Mouse (Mus musculus): ENCODE data around the gene Golga7b.

Gene Golga7b

DNA sequence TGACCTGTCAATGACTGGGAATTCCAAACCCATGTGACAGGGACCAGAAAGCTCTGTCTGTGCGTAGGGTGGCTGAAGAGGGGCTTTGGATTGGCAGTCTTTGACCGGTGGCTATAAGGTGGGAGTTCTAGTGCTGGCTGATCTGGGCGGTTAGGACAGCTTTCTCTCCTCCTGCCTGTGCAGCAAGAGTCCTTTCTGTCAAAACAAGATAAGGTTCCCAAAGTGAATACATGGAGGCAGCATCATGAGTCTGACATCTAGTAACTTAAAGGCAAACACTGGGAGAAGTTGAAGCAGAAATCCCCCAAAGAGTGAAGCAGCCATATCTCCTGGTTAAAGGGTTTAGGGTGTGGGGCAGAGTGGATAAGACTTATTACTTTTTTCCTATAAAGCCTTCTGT, at the start of gene Golga7b:
Gene Golga7b, plus strand, starts transcription at position 56 of the 400 bp plus-strand sequence.
- no peak for DNase-seq (ENCODE audit: low read depth, low spot score)

DNA sequence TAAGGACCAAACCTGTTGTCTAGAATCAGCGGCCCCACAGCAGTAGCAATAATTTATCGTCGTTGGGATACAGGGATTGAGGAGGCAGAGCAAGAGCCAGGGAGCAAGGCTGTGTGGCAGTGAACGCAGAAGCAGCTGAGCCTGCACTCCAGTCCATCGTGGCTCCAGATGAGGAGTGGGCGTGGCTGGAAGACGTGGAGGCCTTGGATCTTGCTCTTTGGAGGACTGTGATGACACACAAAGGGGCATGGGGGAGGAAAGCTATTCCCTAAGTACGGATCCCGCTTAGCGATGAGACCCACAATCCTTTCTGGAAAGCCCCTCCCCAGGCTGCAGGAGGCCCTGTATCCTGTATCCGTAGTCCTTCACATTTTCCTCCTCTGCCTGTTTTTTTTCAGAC, 49.3 kb upstream of the Golga7b start:
- DNase-seq (ENCODE audit: low read depth, low spot score), result no peak

DNA sequence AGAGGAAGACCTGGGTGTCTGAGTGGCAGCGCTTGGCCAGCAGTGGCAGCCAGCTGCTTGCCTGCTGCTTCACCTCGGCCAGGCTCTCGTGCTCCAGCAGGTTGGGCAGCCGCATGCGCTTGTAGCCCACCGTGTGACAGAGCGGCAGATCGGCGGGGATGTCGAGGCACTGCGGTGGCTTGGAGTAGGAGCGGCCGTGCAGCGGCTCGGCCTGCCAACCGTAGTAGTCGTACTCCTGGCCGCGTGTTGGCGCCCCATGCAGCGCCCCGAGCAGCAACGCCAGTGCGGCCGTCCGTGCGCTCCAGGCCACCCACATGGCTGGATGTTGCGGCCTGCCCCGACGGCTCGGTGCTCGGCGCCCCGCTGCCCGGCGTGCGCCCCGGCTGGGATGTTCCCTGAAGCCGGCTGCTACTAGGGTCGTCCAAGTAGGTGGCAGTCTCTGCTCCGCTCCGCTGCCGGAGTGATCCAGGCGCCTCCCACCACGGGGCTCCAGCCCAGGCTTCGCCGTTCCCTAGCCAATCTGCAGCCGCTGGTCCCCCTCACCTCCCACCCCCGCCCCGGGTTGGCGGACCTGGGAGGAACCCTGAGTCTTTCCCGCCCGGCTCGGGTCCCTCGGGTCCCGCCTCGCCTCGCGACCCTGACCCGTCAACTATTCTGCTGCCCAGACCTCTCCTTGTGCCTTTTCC, 45.5 kb upstream of the Golga7b start, which contains the start of gene Sfrp5:
Gene Sfrp5, minus strand, starts transcription at position 557 of the 686 bp plus-strand sequence.
- no peak for DNase-seq (ENCODE audit: low read depth, low spot score)

DNA sequence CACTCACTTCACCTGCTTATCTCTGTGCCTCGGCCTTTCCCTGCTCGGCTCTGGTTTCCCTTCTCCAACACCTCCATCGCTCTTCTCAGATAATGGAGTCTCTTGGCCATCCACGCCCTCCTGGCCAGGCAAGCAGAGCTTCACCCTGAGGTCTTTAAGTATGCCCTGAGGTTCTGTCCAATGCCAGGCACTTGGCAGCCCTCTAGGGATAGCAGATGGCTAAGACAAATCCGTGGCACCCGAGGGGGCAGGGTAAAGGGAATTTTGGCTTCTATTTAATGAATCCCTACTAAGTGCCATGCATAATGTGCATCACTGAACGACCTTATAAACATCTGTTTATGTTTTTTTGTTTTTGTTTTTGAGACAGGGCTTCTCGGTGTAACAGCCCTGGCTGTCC, 44.9 kb upstream of the Golga7b start:
- DNase-seq (ENCODE audit: low read depth, low spot score), result no peak

DNA sequence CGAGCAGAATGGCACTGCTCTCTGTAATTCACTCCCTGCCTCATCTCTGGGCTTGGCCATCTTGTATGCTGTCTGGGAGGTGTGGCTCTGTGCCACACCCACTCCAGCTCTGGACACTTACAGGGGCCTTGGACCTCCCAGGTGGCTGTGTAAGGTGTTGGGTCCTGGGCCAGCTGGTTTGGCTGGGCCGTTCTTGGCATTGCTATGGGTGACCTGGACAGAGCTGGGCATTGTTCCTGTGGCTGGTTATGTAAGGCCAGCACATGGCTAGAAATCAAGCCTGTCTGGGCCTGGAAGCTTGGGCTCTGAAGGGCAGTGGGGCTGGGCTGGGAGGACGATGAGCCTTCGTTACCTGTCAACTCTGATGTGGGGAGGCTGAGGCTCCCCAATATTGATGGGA, 43.1 kb upstream of the Golga7b start:
- no peak for DNase-seq (ENCODE audit: low read depth, low spot score)

DNA sequence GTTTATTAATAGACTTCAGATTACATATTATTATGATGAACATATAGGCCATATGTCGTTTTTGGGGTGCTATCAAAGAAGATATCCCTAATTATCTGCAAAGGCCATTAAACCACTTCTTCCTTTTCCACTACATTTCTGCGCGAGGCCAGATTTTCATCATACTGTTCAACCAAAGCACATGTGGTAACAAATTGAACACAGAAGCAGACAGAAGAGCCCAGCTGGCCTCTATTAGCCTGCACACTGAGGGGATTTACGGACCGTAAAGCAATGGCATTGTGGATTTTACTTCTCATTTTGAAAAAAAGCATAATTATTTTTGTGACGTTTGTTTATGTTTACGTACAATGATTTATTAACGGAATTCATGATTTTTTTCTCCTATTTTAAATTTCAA, 42.2 kb upstream of the Golga7b start:
- no peak for DNase-seq (ENCODE audit: low read depth, low spot score)

DNA sequence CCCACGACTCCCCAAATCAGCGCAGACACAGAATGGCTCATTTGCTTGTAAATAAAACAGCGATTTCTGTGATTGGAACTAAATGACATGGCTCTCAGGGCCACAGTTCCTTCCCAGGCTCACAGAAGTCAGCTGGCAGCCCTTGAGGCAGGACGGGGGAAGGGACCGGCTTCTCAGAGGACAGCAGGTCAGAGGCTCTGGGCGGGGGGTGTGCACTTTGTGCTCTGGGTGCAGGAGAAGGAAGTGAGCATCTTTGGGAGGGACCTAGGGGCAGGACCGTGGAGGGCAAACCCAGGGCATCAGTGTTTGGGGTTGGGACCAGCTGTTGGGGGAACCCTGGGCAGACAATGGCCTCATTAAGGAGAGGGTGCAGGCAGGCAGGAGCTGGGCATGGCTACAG, 37.9 kb upstream of the Golga7b start:
- no peak for DNase-seq (ENCODE audit: low read depth, low spot score)

DNA sequence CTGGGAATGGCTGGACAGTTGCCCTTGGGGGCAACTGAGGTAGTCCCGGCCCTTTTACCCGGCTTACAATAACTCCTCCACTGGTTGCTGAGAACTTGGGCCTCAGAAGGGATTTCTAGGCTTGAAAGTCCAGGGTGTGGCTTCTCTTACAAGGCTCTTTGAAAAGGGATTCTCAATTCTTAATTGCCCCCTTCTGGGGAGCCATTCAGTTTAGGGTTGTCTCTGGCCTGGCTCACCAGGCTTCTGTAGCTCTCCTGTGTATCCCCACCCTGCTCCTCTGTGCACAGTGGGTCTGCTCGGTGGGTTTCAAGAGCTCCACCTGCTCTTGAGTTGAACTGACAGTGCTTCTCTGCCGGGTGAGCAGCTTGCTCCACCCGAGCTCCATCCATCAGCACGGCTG, 37.4 kb upstream of the Golga7b start:
- DNase-seq (ENCODE audit: low read depth, low spot score), result no peak

DNA sequence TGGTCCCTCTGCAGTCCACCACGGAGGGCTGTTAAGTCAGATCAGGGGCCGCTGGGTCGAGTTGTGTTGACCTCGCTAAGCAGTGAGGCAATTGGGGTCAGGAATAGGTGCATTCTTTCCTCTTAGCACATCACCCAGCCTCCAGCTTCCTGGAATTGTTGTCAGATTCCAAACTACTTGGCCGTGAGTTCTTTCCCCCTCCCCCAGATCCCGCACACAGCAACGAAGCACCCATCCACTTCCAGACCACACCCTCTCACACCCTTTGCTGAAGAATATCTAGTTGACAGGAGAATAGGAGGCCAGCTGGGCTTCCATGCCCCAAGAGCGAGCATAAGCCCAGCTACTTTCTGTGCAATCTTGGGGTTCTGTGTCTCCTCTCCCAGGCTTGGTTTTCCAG, 35.4 kb upstream of the Golga7b start:
- no peak for DNase-seq (ENCODE audit: low read depth, low spot score)

DNA sequence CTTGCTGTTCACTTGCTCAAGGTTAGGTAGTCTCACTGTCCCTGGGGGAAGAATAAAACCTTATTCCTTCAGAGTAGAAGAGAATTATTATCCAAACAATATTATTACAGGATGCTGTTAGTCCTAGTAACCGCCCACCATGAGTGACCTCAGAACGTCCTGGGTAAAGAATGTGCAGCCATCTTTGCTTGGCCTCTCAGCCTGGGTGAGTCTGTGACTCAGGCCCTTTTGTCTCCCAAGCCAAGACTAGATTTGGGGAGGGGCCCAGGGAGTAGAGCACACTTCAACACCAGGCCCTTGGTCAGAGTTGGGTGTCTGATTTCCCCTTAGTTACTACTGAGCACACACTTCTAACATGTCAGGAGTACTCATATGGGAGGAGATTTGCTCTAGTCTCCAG, 32.8 kb upstream of the Golga7b start:
- DNase-seq (ENCODE audit: low read depth, low spot score), result no peak

DNA sequence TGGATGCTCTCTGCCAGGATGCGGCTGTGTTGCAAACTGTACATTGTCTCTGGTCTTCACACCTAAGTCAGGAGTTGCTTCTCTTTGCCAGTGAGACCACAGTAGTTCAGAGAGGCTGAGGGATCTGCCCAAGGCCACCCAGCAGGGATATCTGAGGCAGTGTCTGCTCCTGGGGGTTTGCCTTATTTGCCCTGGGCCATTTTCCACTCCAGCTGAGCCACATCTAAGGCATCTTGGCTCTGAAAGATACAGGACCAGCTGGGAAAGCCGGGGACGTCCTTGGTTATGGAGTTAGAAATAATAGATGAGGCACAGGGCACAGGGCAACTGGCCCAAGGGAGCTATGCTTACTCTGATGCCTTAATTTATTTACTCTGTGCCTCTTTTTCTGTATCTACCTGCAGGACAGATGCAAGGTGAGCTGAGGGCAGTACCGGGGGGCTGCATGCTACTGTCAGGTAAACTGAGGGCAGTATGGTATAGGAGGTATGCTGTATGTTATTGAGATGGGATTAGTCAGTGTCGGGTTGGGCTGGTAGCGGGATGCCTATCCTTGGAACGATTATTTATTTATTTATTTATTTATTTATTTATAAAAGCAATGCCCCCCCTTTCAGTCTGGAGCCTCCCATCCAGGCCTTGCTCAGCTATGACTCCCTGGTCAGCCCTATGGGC, 30.5 kb upstream of the Golga7b start:
- no peak for DNase-seq (ENCODE audit: low read depth, low spot score)

DNA sequence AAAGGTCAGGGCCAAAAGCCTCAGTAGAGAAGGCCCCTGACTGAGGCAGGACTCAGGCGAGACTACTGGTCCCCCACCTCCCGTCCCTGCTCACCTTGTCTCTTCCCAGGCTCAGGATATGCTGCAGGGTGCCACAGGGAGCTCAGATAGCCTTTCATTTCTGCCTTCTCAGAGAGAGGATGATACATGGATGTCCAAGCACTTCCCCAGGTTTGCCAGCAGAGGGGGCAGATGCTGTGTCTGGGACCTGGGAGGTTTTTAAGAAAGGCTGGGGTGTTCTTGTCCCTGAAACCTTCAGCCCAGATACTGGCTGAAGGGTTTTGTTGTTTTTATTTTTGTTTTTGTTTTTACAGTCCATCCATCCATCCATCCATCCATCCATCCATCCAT, 30.0 kb upstream of the Golga7b start:
- peak; percentile 20 for DNase-seq (ENCODE audit: low read depth, low spot score)

DNA sequence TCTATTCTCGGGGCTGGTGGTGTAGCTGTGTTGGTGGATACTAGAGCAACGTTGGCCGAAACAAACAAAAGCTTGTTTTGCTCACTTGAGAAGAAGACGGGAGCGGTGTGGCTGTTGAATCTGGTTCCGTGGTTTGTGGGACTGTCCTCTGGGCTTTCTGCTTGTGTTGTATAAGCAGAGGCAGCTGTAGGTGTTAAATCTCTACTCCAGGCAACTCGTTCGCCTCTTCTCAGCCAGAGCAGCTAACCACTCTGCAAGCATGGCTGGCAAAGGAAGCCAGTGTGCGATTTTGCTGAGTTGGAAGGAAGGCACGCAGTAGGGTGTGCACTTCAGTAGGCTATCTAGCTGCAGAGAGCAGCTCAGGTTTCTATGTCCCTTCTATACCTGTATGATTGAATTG, 20.9 kb upstream of the Golga7b start:
- DNase-seq (ENCODE audit: low read depth, low spot score), result no peak

DNA sequence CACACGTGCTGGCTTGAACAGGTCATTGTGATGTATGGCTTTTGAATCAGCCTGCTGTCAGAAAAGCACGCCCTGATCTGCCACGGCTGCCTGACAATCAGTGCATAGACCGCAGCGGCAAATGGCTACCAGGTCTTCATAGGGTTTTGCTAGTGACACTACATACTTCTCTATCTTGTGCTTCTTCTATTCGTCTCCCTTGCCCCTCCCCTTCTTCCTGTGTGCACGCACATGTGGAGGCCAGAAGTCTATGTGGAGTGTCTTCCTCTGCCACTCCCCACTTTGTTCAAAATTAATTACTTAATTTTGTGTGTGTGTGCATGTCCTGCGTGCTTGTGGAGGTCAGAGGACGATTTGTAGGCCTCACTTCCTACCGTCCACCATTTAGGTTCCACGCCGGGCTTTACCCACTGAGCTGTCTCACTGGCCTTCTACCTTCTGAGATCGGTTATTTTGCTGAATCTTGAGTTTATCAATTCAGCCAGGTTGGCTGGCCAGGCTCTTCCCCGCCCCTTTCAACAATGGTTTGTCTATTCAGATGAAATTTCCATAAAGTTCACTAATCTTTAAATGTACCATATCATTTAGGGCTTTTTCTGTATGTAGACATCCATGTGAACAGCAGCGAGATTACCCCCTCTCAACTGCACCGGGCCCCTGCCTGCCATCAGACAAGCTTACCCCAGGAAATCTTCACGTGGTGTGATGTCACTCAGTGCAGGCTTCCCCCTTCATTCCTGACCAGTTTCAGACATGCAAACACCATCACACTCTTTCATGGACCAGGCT, 17.7 kb upstream of the Golga7b start:
- DNase-seq (ENCODE audit: low read depth, low spot score), result no peak

DNA sequence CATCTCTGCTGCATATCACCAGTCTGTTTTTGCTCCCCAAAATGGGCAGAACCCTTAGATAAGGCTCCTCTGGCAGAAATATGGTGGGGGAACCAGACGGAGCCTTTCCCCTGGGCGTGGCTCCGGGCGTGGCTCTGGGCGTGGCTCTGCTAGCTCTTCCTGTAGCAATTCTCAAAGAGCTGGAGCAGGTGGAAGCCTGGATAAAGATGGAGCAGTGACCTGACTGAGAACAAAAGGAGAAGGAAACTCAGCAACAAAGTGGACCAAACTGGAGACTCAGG, 17.1 kb upstream of the Golga7b start:
- no peak for DNase-seq (ENCODE audit: low read depth, low spot score)

DNA sequence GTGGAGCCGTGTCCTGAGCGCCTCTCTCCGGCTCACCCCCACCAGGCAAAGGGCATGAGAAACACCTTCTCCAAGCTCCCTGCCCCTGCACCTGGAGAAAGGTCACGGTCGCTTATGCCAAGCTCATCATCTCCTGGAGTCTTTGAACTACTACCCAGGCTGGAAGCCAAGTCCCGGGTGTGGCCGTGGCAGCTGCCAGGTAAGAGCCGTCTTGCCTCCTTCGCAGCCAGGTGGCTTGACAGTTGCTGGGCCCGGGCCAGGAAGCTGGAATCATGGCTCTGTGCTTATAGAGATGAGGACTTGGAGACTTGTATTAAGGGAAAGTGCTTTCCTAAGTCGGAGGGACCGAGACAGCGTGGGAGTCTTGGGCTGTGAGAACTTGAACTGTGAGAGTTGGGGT, 16.4 kb upstream of the Golga7b start:
- DNase-seq (ENCODE audit: low read depth, low spot score), result no peak

DNA sequence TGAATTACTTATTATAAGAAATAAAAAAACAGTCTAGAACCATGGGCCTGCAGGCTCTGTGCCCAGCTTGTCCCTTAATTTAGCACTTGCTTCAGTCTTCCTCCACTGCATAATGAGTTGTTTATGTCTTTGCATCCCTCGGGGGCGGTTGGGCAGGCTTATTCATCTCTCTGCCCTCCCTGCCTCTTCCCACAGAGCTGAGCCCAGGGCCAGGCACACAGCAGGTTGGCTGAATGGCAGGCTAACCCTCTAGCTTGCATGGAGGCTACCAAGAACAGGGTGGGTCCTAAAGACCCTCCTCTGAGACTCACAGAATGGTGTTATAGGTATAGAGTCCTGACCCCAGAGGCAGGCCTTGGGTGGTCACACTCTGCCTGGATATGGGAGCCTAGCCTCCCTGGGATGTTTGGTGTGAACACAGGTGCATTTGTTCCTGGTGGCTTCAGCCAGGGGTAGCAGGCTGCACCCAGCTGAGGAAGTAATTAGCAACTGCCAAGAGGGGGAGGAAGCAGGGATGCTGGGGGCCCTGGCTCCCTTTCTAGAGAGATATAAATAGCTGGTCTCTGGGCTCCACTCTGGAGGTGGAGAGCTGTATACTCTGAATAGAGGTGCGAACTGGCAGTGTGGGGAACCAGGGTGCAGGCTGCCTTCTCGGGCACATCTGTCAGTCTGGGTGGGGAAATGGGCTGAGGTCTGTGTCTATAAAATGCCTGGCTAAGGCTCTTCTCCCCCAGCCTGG, 9.6 kb upstream of the Golga7b start:
- no peak for DNase-seq (ENCODE audit: low read depth, low spot score)

DNA sequence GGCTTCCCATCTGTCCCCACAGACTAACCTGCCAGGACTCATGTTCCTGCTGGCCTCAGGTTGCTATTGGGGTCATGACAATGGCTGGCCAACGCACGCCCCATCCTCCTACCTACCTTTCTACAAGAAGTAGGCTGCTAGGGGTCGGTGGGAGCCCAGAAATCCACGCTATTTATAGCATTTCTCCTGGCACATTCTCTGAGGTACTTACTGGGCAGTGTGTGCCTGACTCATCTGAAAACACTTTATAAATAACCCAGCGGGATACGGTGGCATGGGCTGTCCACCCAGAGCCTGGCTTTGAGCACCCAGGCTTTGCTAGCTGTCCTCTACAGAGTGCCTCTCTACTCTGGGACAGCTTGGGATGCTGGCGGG, 9.0 kb upstream of the Golga7b start:
- no peak for DNase-seq (ENCODE audit: low read depth, low spot score)

DNA sequence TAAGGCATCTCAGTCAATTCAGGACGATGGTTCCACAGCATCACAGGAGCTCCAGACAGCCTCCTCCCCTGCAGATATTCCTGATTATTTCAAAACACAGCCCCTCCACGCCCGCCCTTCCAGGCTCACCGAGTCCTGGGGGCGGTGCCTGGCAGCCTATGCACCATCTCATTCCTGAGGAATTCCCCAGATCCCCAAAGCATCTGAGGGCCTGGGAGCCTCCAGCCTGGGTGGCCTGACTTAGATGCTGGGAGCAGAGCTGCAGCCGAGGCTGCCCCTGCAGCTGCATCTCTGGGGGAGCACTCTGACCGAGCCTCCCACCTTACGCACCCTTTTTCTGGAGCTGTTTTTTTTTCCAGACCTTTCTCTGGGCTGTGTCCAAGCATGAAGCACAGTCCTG, 6.5 kb upstream of the Golga7b start:
- DNase-seq (ENCODE audit: low read depth, low spot score), result no peak

DNA sequence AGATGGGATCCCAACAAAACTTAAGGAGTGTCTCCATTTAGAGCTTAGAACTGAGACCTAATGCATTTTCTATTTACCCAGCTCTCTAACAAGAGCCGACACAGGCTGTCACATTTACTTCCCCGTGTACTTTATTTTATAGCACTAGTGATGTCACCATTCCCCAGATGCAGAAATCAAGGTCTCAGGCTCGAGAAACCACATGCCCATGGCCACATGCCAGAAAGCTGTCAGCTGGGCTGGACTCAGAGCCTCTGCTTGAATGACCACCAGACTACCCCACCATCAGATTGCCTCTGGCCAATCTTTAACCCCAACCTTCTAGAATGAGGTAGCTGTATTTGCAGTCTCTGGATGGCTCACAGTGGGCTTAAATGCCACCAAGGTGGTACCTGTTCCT, 4.0 kb upstream of the Golga7b start:
- DNase-seq (ENCODE audit: low read depth, low spot score), result no peak

DNA sequence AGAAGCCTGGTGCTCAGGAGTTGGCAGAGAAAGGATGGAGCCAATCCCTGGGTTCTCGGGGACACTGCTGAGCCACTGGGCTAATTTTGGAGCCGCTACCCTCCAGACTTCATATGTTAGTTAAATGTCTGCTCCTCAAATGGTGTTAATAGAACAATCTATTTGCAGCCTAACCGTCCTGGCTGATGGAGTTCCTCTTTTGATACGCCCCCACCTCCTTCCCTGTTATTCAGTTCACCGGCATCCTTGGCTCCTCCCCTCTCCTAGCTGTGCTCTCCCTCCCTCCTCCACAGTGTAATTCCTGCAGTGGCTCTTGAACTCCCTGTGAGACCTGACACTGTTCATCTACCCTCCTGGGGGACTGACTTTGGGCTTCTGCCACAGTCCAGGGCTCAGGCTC, 748 bp upstream of the Golga7b start:
- DNase-seq (ENCODE audit: low read depth, low spot score), result no peak

Data from retina, adult 2 months (tissue).